Mouse (Mus musculus) kidney, adult 2 months (tissue): ENCODE results near the gene Elp1.

Experiments
- CTCF ChIP-seq: fragments of 200-500 bp; conservative IDR thresholded peaks from 2 replicates; pipeline ENCODE4 v1.5.1; 2011; ENCODE audit warnings: low read depth, mild to moderate bottlenecking, control low read depth, low read length, moderate library complexity, mixed read lengths; ENCODE audit not compliant: insufficient read depth, insufficient read length
- POLR2A ChIP-seq: fragments of 200-500 bp; IDR thresholded peaks from one replicate; pipeline ENCODE4 v1.6.1; 2011; ENCODE audit warnings: low read depth, low read length, control low read depth

- TF ChIP-seq POLR2A (no peak), CTCF (0 out of 2 replicates have a peak, but pooled peaks have one; percentile 0)
These were observed 18.0 kb upstream of the Elp1 start for GRCm38 (mm10) chr4:56820017-56820550.
